Mouse (Mus musculus) C2C12 (cell line): ENCODE data around the gene Arhgap23.

Experiments used
- CTCF ChIP-seq: IDR thresholded peaks from one replicate; pipeline ENCODE4 v1.5.1; 2011; ENCODE audit not compliant: control insufficient read depth, insufficient read depth, insufficient read length
- MAX ChIP-seq: IDR thresholded peaks from one replicate; pipeline ENCODE4 v1.6.1; 2011; ENCODE audit warnings: mild to moderate bottlenecking, control low read depth
- MYOD1 ChIP-seq: IDR thresholded peaks from one replicate; pipeline ENCODE4 v1.6.1; 2011; ENCODE audit warnings: low read depth; ENCODE audit not compliant: control insufficient read depth, insufficient read length
- MYOG ChIP-seq: IDR thresholded peaks from one replicate; pipeline ENCODE4 v1.6.1; 2011; ENCODE audit not compliant: control insufficient read depth, insufficient read length; ENCODE audit errors: extremely low read depth
- USF1 ChIP-seq: IDR thresholded peaks from one replicate; pipeline ENCODE4 v1.6.1; 2011; ENCODE audit warnings: low read depth, mild to moderate bottlenecking, control low read depth, moderate library complexity

GRCm38 (mm10) chr11:97403614-97404183 is 11.6 kb upstream of the Arhgap23 start:
- TF ChIP-seq CTCF = no peak
- no peak for TF ChIP-seq MAX
- no peak for TF ChIP-seq USF1
- no peak for TF ChIP-seq MYOG
- TF ChIP-seq MYOD1 = no peak
